Mouse (Mus musculus) 3T3-L1 (cell line): ENCODE results near the gene Lrrc45.
"Not testable (repeated sequence)": the region's sequence is repeated elsewhere in the genome, so short reads cannot be mapped to it uniquely, and the experiment has no call there.

Source experiments
- DNase-seq: peaks from one replicate; pipeline ENCODE4 v3.0.0-alpha.2; 2015; ENCODE audit warnings: low read depth, low spot score

The Lrrc45 gene

DNA sequence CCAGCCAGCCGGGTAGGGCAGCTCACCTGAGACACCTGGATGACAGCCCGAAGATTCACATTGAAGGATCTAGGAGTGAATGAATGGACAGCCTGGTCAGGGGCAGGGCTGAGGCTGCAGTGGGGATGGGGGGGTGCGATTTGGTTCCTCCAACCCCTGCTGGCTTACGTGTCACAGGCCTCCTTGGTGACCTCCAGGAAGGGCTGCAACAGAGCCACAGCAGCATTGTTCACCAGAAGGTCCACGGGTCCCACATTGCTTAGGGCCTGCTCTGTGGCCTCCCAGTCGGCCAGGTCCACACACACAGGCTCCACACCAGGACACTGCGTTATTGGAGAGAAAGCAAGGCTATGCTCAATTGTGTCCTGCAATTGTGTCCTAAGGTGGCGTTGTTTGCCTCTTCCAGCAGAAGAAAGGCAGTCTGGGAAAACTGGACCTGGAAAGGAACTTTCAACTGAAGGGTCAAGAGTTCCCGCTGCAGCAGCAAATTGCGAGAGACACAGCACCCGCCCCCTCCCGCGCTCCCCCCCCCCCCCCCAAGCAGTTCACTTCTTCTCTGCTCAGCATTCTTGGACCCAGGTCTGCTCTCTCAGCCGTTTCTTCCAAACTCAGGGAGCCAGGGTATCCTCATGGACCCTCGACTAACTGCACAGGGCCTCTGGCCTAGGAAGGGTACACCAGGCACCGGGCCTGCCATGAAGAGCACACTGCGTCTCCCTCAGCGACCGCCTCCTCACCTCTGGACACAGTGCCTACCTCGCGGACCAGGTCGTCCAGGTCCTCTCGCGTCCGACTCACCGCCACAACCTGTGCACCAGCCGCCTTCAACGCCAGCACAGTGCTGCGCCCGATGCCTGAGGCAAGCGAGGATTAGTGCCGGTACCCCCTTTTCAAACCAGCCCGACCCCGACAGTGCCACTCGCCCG, 12.8 kb downstream of the Lrrc45 start:
- DNase-seq, result peak; percentile 30

- DNase-seq, result peak; percentile 99
Observed at GRCm38 (mm10) chr11:120727169-120727527, 13.4 kb downstream of the Lrrc45 start, which contains the start of gene Dcxr. Gene Dcxr, minus strand, starts transcription at chr11:120727281.

- DNase-seq, result no peak
Observed at GRCm38 (mm10) chr11:120727564-120727963, 13.8 kb downstream of the Lrrc45 start.

- no peak for DNase-seq
Observed at GRCm38 (mm10) chr11:120728530-120729240, 15.0 kb downstream of the Lrrc45 start.

DNA sequence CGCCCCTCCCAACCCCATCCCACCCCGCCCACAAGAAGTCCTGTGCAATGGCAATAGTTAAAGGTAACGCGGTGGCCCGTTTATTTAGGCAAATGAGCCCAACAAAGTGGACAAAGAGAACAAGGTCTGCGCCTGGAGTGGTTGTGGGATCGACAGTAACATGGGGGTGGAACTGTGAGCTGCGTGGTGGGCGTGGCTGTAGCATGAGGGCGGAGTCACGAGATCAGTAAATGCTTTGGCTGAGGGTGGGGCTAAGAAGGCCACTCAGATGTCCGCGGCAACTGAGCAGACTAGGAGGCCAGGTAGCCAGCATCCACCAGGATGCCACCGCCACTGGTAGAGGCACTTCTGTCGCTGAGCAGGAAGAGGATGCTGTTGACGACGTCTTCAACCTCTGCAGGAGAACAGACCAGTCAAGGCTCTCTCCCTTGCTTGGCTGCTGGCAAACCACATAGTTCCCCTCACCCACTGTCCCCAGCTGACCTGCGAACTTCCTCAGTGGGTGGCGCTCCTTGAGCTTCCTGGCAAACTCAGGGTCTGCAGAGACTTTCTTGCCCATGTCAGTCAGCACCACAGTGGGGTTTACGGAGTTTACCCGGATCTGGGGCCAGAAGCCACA, 15.8 kb downstream of the Lrrc45 start:
- not testable (repeated sequence) for DNase-seq

GRCm38 (mm10) chr11:120730331-120730870, 16.7 kb downstream of the Lrrc45 start:
- DNase-seq, result no peak

DNA sequence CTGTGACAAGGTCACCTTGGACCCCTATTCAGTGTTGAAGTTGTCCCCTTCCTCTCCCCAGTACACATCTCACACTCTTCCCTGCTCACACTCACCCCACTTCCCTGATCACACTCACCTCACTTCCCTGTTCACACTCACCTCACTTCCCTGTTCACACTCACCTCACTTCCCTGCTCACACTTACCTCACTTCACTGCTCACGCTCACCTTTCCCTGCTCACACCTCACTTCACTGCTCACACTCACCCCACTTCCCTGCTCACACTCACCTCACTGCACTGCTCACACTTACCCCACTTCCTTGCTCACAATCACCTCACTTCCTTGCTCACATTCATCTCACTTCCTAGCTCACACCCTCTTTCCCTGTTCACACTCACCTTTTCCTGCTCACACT, 17.7 kb downstream of the Lrrc45 start:
- DNase-seq, result no peak

DNA sequence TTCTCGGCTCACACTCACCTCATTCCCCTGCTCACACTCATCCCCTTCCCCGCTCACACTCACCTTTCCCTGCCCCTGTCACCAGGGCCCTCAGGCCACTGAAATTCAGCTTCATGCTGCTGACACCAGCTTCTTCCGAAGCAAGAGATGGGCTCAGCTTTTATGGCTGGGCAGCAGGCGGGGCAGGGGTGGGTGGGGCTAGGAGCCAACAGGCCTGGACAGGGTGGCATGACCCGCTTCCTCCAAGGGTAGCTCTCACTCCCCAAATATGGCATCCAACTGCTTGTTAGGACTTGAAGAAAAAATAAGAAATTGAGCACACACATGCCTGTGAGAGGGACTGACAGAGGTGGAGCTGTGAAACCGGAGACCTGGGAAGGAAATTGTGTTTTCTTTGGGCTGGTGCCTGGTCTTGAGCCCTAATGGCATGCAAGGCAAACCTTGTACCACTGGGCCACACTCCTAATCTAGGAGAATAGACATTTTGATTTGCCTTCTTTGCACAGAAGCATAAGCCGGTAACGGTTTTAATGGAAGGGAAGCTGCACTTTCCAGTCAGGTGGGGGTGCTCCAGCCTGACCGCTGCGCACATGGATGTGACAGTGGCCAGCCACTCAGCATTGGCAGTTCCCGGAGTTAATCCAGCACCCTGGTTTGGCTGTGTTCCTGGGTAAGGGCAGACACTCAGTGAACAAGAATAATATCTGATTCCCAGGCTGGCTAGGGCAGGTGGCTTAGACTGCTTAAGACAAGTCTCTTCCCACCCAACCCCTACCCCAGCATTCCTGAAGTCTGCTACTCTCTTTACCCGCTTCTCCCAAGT, 18.3 kb downstream of the Lrrc45 start, which contains the start of gene Cbr2:
Gene Cbr2, minus strand, starts transcription at position 257 of the 823 bp plus-strand sequence.
- DNase-seq, result peak; percentile 90

- DNase-seq, result peak; percentile 83
Observed at GRCm38 (mm10) chr11:120733521-120733920, 19.8 kb downstream of the Lrrc45 start.

- no peak for DNase-seq
Observed at GRCm38 (mm10) chr11:120736424-120736823, 22.7 kb downstream of the Lrrc45 start.

- no peak for DNase-seq
Observed at GRCm38 (mm10) chr11:120740981-120741380, 27.3 kb downstream of the Lrrc45 start.

- DNase-seq, result no peak
Observed at GRCm38 (mm10) chr11:120744121-120744701, 30.5 kb downstream of the Lrrc45 start.

DNA sequence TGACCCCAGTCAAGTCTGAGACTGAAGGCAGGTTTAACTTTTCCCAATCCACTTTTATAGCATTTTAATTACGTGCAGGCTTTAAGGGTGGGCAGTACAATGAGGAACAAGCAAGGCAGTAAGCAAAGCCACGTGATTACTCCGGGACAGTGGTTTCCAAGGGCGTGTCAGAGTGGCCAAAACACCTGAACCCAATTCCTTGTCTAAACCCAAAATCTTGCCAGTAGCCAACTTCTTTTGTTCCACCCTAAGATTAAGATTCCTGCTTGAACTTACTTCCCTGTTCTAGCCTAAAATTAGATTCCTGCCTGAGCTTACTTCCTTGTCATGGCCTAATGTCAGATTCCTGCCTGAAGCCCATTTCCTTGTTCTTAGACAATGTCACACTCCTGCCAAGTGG, 34.2 kb downstream of the Lrrc45 start:
- DNase-seq, result no peak

- peak; percentile 39 for DNase-seq
Observed at GRCm38 (mm10) chr11:120749430-120749829, 35.7 kb downstream of the Lrrc45 start.

GRCm38 (mm10) chr11:120751606-120752005, 37.9 kb downstream of the Lrrc45 start:
- DNase-seq, result peak; percentile 53

- no peak for DNase-seq
Observed at GRCm38 (mm10) chr11:120760236-120760635, 46.5 kb downstream of the Lrrc45 start.

- DNase-seq, result peak; percentile 55
Observed at GRCm38 (mm10) chr11:120761811-120762671, 48.3 kb downstream of the Lrrc45 start.

DNA sequence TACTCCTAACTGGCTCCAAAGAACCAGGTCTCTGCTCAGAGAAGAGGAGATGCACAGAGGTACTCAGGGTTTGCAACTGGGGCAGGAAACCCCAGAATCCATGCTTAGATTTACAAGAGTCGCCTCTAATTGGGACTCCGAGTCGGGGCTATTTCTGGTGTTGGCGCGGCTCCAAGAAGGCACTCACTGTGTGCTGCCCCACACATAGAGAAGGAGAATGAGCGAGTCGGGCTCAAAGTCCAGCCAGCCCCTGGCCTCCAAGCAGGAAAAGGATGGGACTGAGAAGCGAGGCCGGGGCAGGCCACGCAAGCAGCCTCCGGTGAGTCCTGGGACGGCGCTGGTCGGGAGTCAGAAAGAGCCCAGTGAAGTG, 48.9 kb downstream of the Lrrc45 start, which contains the start of gene Hmga1b:
Gene Hmga1b, plus strand, starts transcription at position 123 of the 370 bp plus-strand sequence.
- DNase-seq, result not testable (repeated sequence)
